Mouse (Mus musculus) testis, adult 2 months (tissue): ENCODE results near the gene Gab2. TPM values are rescaled to one million over a fixed set of nuclear protein-coding genes. Genes with fewer than 3 reads are reported as not detected.

Experiments
- H3K27ac ChIP-seq: fragments of 200-500 bp; 2 replicates; pipeline ENCODE4 v1.5.1; 2012; ENCODE audit warnings: low read depth, low read length; ENCODE audit not compliant: control insufficient read depth, insufficient read depth
- H3K27me3 ChIP-seq: fragments of 200-500 bp; 2 replicates; pipeline ENCODE4 v1.6.1; 2012; ENCODE audit warnings: mild to moderate bottlenecking, low read length, moderate library complexity; ENCODE audit not compliant: control insufficient read depth, insufficient read depth
- H3K36me3 ChIP-seq: fragments of 200-500 bp; 2 replicates; pipeline ENCODE4 v1.6.1; 2012; ENCODE audit warnings: mild to moderate bottlenecking, low read length; ENCODE audit not compliant: control insufficient read depth, insufficient read depth
- H3K4me1 ChIP-seq: fragments of 200-500 bp; 2 replicates; pipeline ENCODE4 v1.6.1; 2012; ENCODE audit warnings: low read length; ENCODE audit not compliant: control insufficient read depth, insufficient read depth
- H3K4me3 ChIP-seq: fragments of 200-500 bp; 2 replicates; pipeline ENCODE4 v1.5.1; 2012; ENCODE audit warnings: low read depth, mild to moderate bottlenecking, low read length, moderate library complexity, mixed read lengths; ENCODE audit not compliant: control insufficient read depth
- CTCF ChIP-seq: fragments of 200-500 bp; IDR thresholded peaks from 2 replicates; pipeline ENCODE4 v1.5.1; 2012; ENCODE audit warnings: low read depth, mild to moderate bottlenecking, inconsistent platforms, low read length, moderate library complexity; ENCODE audit not compliant: control insufficient read depth, insufficient read depth, insufficient replicate concordance
- POLR2A ChIP-seq: fragments of 200-500 bp; IDR thresholded peaks from 2 replicates; pipeline ENCODE4 v1.6.1; 2012; ENCODE audit warnings: low read depth, mild to moderate bottlenecking, inconsistent platforms, low read length, moderate library complexity; ENCODE audit not compliant: control insufficient read depth
- polyA plus RNA-seq: library from polyadenylated mRNA; depleted of rRNA; stranded (reverse); fragments of >200 nt; gene quantifications from 2 replicates; pipeline ENCODE4 v1.2.3, GENCODE M21; 2012

The Gab2 gene
- polyA plus RNA-seq, 1 experiment = 23.3 TPM

- H3K27me3 ChIP-seq = no peaks in the 10 kb centered on the region
- H3K4me1 ChIP-seq = no peaks in the 10 kb centered on the region
- H3K27ac ChIP-seq = no peak overlapping the region
- no peak overlapping the region for H3K4me3 ChIP-seq
- peaks cover 3% of the 10 kb centered on the region for H3K36me3 ChIP-seq
- no peak for TF ChIP-seq POLR2A
- no peak for TF ChIP-seq CTCF
These were observed 219.9 kb downstream of the Gab2 start for GRCm38 (mm10) chr7:97301321-97301720.

GRCm38 (mm10) chr7:97302261-97302660 is 220.9 kb downstream of the Gab2 start:
- Histone ChIP-seq H3K36me3 (peaks cover 3% of the 10 kb centered on the region), H3K4me3 (no peak overlapping the region), H3K27ac (no peak overlapping the region), H3K4me1 (no peaks in the 10 kb centered on the region), H3K27me3 (no peaks in the 10 kb centered on the region)
- TF ChIP-seq POLR2A (no peak), CTCF (no peak)

DNA sequence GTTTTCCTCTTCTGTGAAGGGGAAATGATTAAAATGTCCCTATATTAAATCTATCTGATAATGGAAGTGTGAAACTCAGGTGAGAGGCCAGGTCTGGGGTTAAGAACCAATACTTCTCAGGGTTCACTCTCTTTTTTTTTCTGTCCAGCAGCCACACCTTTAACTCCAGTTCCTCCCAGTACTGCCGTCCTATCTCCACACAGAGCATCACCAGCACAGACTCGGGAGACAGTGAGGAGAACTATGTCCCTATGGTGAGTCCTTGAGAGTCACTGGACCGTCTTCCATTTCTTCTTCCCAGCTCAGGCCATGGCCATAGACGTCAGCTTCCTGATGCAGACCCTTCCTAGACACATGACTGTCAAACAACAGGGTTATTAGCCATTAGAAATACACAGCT is 221.5 kb downstream of the Gab2 start:
- H3K36me3 ChIP-seq = peaks cover 3% of the 10 kb centered on the region
- no peak for TF ChIP-seq POLR2A
- TF ChIP-seq CTCF = no peak
- no peak overlapping the region for H3K27ac ChIP-seq
- H3K27me3 ChIP-seq = no peaks in the 10 kb centered on the region
- H3K4me3 ChIP-seq = no peak overlapping the region
- H3K4me1 ChIP-seq = no peaks in the 10 kb centered on the region

DNA sequence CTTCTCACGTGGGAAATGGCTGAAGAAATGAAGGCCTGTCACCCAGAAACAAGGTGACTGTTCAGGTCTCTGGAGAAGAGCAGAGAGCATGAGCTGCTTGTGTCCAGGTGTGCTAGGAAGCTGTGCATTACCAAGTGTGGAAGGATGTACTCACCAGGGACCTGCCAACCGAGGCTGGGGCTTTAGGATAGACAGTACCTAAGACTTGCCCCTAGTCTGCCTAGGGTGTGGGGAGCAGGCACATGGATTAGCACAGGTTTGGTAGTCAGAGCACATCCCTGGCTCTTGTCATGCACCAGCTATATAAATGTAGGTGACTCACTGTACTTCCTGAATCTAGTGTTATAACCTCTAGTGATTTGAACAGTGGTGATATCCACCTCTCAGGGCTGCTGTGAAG is 222.2 kb downstream of the Gab2 start:
- Histone ChIP-seq H3K36me3 (peaks cover 3% of the 10 kb centered on the region), H3K4me1 (no peaks in the 10 kb centered on the region), H3K27ac (no peak overlapping the region), H3K4me3 (peak overlapping the region; percentile 49; the same call in 1 of the 2 replicates), H3K27me3 (no peaks in the 10 kb centered on the region)
- TF ChIP-seq CTCF = no peak
- no peak for TF ChIP-seq POLR2A

DNA sequence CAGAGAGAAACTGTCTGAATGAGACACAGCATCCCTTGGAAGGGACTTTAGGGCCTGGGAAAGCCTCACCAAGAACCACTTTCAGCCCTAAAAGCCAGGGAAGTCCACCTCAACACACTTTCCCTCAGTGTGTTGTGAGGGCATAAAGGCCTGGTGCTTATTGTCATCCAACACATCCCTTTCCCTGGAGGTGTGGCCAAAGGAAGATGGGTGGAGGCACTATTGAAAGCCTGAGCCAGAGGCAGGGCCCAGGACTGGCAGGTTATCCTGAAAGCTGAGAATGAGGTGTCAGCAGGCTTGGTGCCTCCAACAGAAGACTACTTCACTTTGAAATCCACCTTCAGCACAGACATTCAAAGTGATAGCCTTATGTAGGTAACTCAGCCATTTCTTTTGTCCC is 223.1 kb downstream of the Gab2 start:
- Histone ChIP-seq H3K4me3 (peak overlapping the region; percentile 49), H3K27me3 (no peaks in the 10 kb centered on the region), H3K36me3 (peaks cover 3% of the 10 kb centered on the region), H3K4me1 (no peaks in the 10 kb centered on the region), H3K27ac (peak overlapping the region; percentile 45; the same call in 1 of the 2 replicates)
- no peak for TF ChIP-seq CTCF
- TF ChIP-seq POLR2A = no peak; the same call in 1 of the 2 replicates

- TF ChIP-seq POLR2A (no peak), CTCF (no peak)
- Histone ChIP-seq H3K27me3 (no peaks in the 10 kb centered on the region), H3K4me1 (no peaks in the 10 kb centered on the region), H3K27ac (no peak overlapping the region), H3K4me3 (peak overlapping the region; percentile 49), H3K36me3 (peaks cover 2% of the 10 kb centered on the region)
These were observed 223.8 kb downstream of the Gab2 start for GRCm38 (mm10) chr7:97305206-97305605.

DNA sequence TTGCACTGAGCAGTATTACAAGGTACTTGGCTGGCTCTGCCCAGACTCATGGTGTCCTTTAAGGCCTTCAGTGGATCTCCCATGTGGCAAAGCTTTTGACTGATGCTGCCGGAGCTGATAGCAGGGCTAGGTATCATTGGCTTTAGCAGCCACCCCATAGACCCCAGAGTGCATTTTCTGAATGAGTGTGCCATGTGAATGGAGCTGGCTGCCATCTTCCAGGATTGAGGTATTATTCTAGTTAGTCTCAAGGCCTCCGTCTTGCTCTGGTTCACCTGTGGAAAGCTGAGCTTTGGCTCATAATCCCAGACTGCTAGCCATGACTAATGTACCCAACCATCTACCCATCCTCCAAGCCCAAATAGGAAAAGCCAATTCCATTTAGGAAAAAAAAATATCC is 225.4 kb downstream of the Gab2 start:
- H3K27me3 ChIP-seq = no peaks in the 10 kb centered on the region
- H3K36me3 ChIP-seq = no peaks in the 10 kb centered on the region; the same call in 1 of the 2 replicates
- H3K27ac ChIP-seq = no peak overlapping the region
- H3K4me3 ChIP-seq = no peak overlapping the region
- TF ChIP-seq POLR2A (no peak), CTCF (no peak)
- no peaks in the 10 kb centered on the region for H3K4me1 ChIP-seq

- Histone ChIP-seq H3K36me3 (no peaks in the 10 kb centered on the region; the same call in 1 of the 2 replicates), H3K4me3 (no peak overlapping the region), H3K4me1 (no peaks in the 10 kb centered on the region), H3K27ac (no peak overlapping the region), H3K27me3 (no peaks in the 10 kb centered on the region)
- TF ChIP-seq POLR2A = no peak
- TF ChIP-seq CTCF = no peak
These were observed 226.2 kb downstream of the Gab2 start for GRCm38 (mm10) chr7:97307546-97307945.
